Mouse (Mus musculus) hindbrain, embryonic 16.5 days (tissue): Measurements from ENCODE around the gene S100a3. TPM values are rescaled to one million over a fixed set of nuclear protein-coding genes. Genes with fewer than 3 reads are reported as not detected.

Experiments used
- ATAC-seq: fragments of 200-750 bp; cut with Nextera tagmentation; 2 replicates; pipeline ENCODE4 v1.8.0; 2017; ENCODE audit warnings: moderate TSS enrichment, moderate library complexity
- H3K27ac ChIP-seq: fragments of 300-500 bp; sonication (generic); 2 replicates; pipeline ENCODE4 v1.5.1; 2014; ENCODE audit warnings: low read depth, mild to moderate bottlenecking, control low read depth, low read length, moderate library complexity
- H3K27me3 ChIP-seq: fragments of 300-500 bp; sonication (generic); replicated peaks from 2 replicates; pipeline ENCODE4 v1.6.1; 2014; ENCODE audit warnings: low read length; ENCODE audit not compliant: control insufficient read depth, insufficient read depth
- H3K36me3 ChIP-seq: fragments of 300-500 bp; sonication (generic); 2 replicates; pipeline ENCODE4 v1.6.1; 2014; ENCODE audit warnings: mild to moderate bottlenecking, low read length, moderate library complexity, mixed read lengths; ENCODE audit not compliant: control insufficient read depth, insufficient read depth
- H3K4me1 ChIP-seq: fragments of 300-500 bp; sonication (generic); 2 replicates; pipeline ENCODE4 v1.6.1; 2014; ENCODE audit warnings: low read depth, low read length; ENCODE audit not compliant: control insufficient read depth, insufficient read depth
- H3K4me2 ChIP-seq: fragments of 300-500 bp; sonication (generic); 2 replicates; pipeline ENCODE4 v1.6.1; 2014; ENCODE audit warnings: mild to moderate bottlenecking, low read length, control low read depth, moderate library complexity
- H3K4me3 ChIP-seq: fragments of 300-500 bp; sonication (generic); 2 replicates; pipeline ENCODE4 v1.5.1; 2014; ENCODE audit warnings: mild to moderate bottlenecking, low read length, control low read depth, moderate library complexity
- H3K9ac ChIP-seq: fragments of 300-500 bp; sonication (generic); 2 replicates; pipeline ENCODE4 v1.6.1; 2014; ENCODE audit warnings: low read depth, mild to moderate bottlenecking, control low read depth, low read length, moderate library complexity
- H3K9me3 ChIP-seq: fragments of 300-500 bp; sonication (generic); 2 replicates; pipeline ENCODE4 v1.6.1; 2014; ENCODE audit warnings: mild to moderate bottlenecking, low read length, moderate library complexity; ENCODE audit not compliant: control insufficient read depth
- WGBS: fragments of 180-500 bp; shearing (Covaris S2); extraction: QIAGEN DNeasy Blood & Tissue Kit; methylation state at CpG from one replicate; pipeline ENCODE4 v1.1.7; 2014; 5-methylcytosine and 5-hydroxymethylcytosine counted together
- polyA plus RNA-seq: library from polyadenylated mRNA; unstranded; fragments of >200 nt; fragmentation: Nextera tagmentation; extraction: Ambion mirVana; gene quantifications from 2 replicates; pipeline ENCODE4 v1.2.1, GENCODE M21; 2015

S100a3 gene
- polyA plus RNA-seq, 1 experiment from 2014 or later: 1.0 TPM

DNA sequence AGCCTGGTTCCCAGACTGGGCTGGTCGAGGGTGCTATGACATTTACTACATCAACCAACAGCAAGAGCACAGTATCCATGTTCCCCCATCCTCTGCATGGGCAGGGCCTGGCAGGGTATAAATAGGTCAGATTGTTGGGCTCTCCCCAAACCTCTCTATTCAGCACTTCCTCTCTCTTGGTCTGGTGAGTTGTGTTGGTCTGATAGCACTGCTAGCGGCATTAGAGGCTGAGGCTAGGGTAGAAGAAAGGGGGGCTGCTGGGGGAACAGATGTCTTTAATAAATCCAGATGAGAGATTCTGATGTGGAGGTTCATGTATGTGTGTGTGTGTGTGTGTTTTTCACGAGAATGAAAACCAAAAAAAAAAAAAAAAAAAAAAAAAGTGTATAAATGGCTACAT is 43.2 kb downstream of the S100a3 start, which contains the start of gene S100a4:
Gene S100a4, plus strand, starts transcription at position 149 of the 400 bp plus-strand sequence.
- no peak for ATAC-seq
- H3K9me3 ChIP-seq: no peaks in the 10 kb centered on the region

DNA sequence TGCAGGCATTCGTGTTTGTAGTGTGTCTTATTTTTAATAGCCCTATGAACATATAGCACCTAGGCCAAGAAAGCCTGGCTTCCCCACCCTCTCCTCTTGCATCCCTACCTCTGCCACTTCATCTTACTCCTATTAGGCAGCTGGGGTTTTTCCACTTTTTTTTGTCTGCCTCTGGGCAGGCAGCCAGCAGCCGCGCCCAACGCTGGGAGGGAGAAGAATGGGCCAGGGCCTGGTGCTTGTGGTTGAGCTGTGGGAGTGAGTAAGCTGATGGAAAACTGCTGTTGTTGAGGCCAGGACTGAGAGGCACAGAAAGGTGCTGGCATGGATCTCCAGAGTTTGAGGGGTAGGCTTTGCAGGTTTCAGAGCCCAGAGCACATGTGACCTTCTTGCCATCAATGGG is 44.0 kb downstream of the S100a3 start:
- Histone ChIP-seq H3K9me3 (no peaks in the 10 kb centered on the region), H3K36me3 (no peaks in the 10 kb centered on the region), H3K4me3 (no peak overlapping the region), H3K27ac (no peak overlapping the region), H3K27me3 (no peaks in the 10 kb centered on the region), H3K4me2 (no peak overlapping the region), H3K9ac (no peak overlapping the region), H3K4me1 (no peaks in the 10 kb centered on the region; the same call in 1 of the 2 replicates)
- ATAC-seq: peak; percentile 50; the same call in 1 of the 2 replicates
- 46% methylated on average over 4 of the region's 4 CpGs for WGBS

More for the DNA sequence above, 43.2 kb downstream of the S100a3 start, which contains the start of gene S100a4:
- H3K4me3 ChIP-seq: no peak within 1 kb of the TSS
- H3K27ac ChIP-seq: no peak within 1 kb of the TSS
- H3K4me1 ChIP-seq: no peaks in the 10 kb centered on the region; the same call in 1 of the 2 replicates
- WGBS: 68% methylated on average over 3 of the region's 3 CpGs
- no peak within 1 kb of the TSS for H3K4me2 ChIP-seq
- H3K36me3 ChIP-seq: no peaks in the 10 kb centered on the region
- no peak within 1 kb of the TSS for H3K9ac ChIP-seq
- no peaks in the 10 kb centered on the region for H3K27me3 ChIP-seq

- ATAC-seq: no peak
- Histone ChIP-seq H3K36me3 (no peaks in the 10 kb centered on the region), H3K4me3 (no peak overlapping the region), H3K27me3 (no peaks in the 10 kb centered on the region), H3K9ac (no peak overlapping the region), H3K27ac (no peak overlapping the region), H3K9me3 (no peaks in the 10 kb centered on the region), H3K4me1 (no peaks in the 10 kb centered on the region; the same call in 1 of the 2 replicates), H3K4me2 (no peak overlapping the region)
- WGBS: 84% methylated on average over 3 of the region's 3 CpGs
Measured at GRCm38 (mm10) chr3:90605049-90605448, 44.7 kb downstream of the S100a3 start.

DNA sequence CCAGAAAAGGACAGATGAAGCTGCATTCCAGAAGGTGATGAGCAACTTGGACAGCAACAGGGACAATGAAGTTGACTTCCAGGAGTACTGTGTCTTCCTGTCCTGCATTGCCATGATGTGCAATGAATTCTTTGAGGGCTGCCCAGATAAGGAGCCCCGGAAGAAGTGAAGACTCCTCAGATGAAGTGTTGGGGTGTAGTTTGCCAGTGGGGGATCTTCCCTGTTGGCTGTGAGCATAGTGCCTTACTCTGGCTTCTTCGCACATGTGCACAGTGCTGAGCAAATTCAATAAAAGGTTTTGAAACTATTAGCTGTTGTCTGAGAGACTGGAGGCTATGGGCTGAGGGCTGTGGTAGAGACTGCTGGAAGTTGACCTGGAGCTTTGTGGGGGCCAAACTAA is 45.4 kb downstream of the S100a3 start:
- Histone ChIP-seq H3K4me1 (no peaks in the 10 kb centered on the region; the same call in 1 of the 2 replicates), H3K9ac (no peak overlapping the region), H3K36me3 (no peaks in the 10 kb centered on the region), H3K9me3 (no peaks in the 10 kb centered on the region), H3K27me3 (no peaks in the 10 kb centered on the region), H3K27ac (no peak overlapping the region), H3K4me3 (no peak overlapping the region), H3K4me2 (no peak overlapping the region)
- WGBS: 91% methylated on average over 2 of the region's 2 CpGs
- ATAC-seq: no peak

DNA sequence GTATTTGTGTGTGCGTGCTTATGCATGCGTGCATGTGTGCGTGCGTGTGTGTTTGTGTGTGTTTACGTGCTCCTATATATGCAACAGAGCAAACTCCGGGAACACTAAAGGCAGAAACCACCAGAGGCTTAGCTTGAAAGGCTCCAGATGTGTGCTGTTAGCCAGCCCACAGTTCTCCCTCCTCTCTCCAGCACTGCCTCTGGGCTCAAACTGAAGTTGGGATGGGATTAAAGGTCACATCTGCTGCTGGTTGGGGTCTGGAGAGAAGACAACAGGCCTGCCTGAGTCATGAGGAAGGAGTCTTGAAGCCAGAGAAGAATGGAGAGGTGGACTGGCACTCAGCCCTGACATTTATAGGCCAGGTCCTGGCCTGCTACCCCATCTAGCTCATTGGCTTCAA is 45.8 kb downstream of the S100a3 start:
- Histone ChIP-seq H3K4me2 (no peak overlapping the region), H3K9me3 (no peaks in the 10 kb centered on the region), H3K4me3 (no peak overlapping the region), H3K27ac (no peak overlapping the region), H3K9ac (no peak overlapping the region), H3K27me3 (no peaks in the 10 kb centered on the region), H3K4me1 (no peaks in the 10 kb centered on the region; the same call in 1 of the 2 replicates), H3K36me3 (no peaks in the 10 kb centered on the region)
- WGBS: 92% methylated on average over 6 of the region's 6 CpGs
- ATAC-seq: no peak

- 80% methylated on average over 3 of the region's 3 CpGs for WGBS
Measured at GRCm38 (mm10) chr3:90607361-90607760, 47.0 kb downstream of the S100a3 start.

GRCm38 (mm10) chr3:90608223-90608622 is 47.8 kb downstream of the S100a3 start, which contains the start of gene S100a5:
S100a5 (plus strand) TSS chr3:90608523.
- Histone ChIP-seq H3K4me3 (no peak within 1 kb of the TSS), H3K4me2 (no peak within 1 kb of the TSS), H3K9ac (no peak within 1 kb of the TSS), H3K9me3 (no peaks in the 10 kb centered on the region), H3K4me1 (peaks cover 5% of the 10 kb centered on the region), H3K36me3 (no peaks in the 10 kb centered on the region), H3K27ac (no peak within 1 kb of the TSS), H3K27me3 (peaks cover under 1% of the 10 kb centered on the region; the same call in 1 of the 2 replicates)
- ATAC-seq: no peak
- WGBS: 57% methylated on average over 3 of the region's 3 CpGs

More at GRCm38 (mm10) chr3:90607361-90607760, 47.0 kb downstream of the S100a3 start:
- no peak overlapping the region for H3K4me3 ChIP-seq
- H3K27ac ChIP-seq: no peak overlapping the region
- no peak for ATAC-seq
- H3K36me3 ChIP-seq: no peaks in the 10 kb centered on the region
- H3K4me1 ChIP-seq: no peaks in the 10 kb centered on the region; the same call in 1 of the 2 replicates
- no peaks in the 10 kb centered on the region for H3K27me3 ChIP-seq
- H3K9ac ChIP-seq: no peak overlapping the region
- no peak overlapping the region for H3K4me2 ChIP-seq
- H3K9me3 ChIP-seq: no peaks in the 10 kb centered on the region

DNA sequence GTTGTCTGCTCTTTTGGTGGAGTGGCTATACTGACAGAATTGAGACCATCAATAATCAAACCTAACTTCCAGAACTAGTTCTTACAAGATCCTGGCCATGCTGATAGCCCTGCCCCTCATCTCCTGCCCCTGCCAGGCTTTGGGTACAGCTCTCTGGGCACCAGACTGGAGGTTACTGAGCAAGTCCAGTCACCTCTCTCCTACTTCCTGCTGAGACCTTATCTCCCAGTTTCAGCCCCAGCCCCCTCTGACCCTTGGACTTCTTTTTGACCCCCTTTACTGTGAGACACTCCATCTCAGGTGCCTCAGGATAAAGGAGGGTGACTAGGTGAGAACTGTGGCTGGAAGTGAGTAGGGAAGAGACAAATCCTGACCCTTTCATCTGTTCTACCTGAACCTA is 48.7 kb downstream of the S100a3 start:
- H3K4me2 ChIP-seq: no peak overlapping the region
- no peak overlapping the region for H3K4me3 ChIP-seq
- H3K27ac ChIP-seq: no peak overlapping the region
- peaks cover 5% of the 10 kb centered on the region for H3K4me1 ChIP-seq
- H3K9me3 ChIP-seq: no peaks in the 10 kb centered on the region
- H3K9ac ChIP-seq: no peak overlapping the region
- H3K36me3 ChIP-seq: no peaks in the 10 kb centered on the region
- peaks cover 3% of the 10 kb centered on the region for H3K27me3 ChIP-seq
- ATAC-seq: no peak

- Histone ChIP-seq H3K27me3 (peaks cover 3% of the 10 kb centered on the region), H3K4me3 (no peak overlapping the region), H3K4me1 (peaks cover 5% of the 10 kb centered on the region; the same call in 1 of the 2 replicates), H3K9ac (no peak overlapping the region), H3K4me2 (no peak overlapping the region), H3K9me3 (no peaks in the 10 kb centered on the region), H3K36me3 (no peaks in the 10 kb centered on the region), H3K27ac (no peak overlapping the region)
- ATAC-seq: no peak
- 95% methylated on average over 3 of the region's 3 CpGs for WGBS
Measured at GRCm38 (mm10) chr3:90611494-90611893, 51.1 kb downstream of the S100a3 start.
